Mouse (Mus musculus) forebrain, embryonic 11.5 days (tissue): ENCODE measurements around the gene Olfr545. TPM values are rescaled to one million over a fixed set of nuclear protein-coding genes. Genes with fewer than 3 reads are reported as not detected.

Source experiments
- ATAC-seq: fragments of 200-750 bp; cut with Nextera tagmentation; replicated peaks from 2 replicates; pipeline ENCODE4 v1.8.0; 2017; ENCODE audit warnings: moderate TSS enrichment; ENCODE audit not compliant: low FRiP score
- DNase-seq: peaks from one replicate; pipeline ENCODE4 v3.0.0-alpha.2; 2017; ENCODE audit warnings: low spot score
- H3K27ac ChIP-seq: fragments of 300-500 bp; sonication (generic); 2 replicates; pipeline ENCODE4 v1.5.1; 2014; ENCODE audit warnings: low read depth, low read length
- H3K27me3 ChIP-seq: fragments of 300-500 bp; sonication (generic); 2 replicates; pipeline ENCODE4 v1.6.1; 2014; ENCODE audit warnings: mild to moderate bottlenecking, low read length, mixed read lengths; ENCODE audit not compliant: control insufficient read depth, insufficient read depth
- H3K36me3 ChIP-seq: fragments of 300-500 bp; sonication (generic); 2 replicates; pipeline ENCODE4 v1.6.1; 2014; ENCODE audit warnings: mild to moderate bottlenecking, low read length, moderate library complexity, mixed read lengths; ENCODE audit not compliant: control insufficient read depth, insufficient read depth
- H3K4me1 ChIP-seq: fragments of 300-500 bp; sonication (generic); replicated peaks from 2 replicates; pipeline ENCODE4 v1.6.1; 2014; ENCODE audit warnings: low read length, mixed read lengths; ENCODE audit not compliant: control insufficient read depth, insufficient read depth
- H3K4me2 ChIP-seq: fragments of 300-500 bp; sonication (generic); 2 replicates; pipeline ENCODE4 v1.6.1; 2014; ENCODE audit warnings: low read depth, mild to moderate bottlenecking, low read length, moderate library complexity, mixed read lengths; ENCODE audit not compliant: severe bottlenecking
- H3K4me3 ChIP-seq: fragments of 300-500 bp; sonication (generic); 2 replicates; pipeline ENCODE4 v1.5.1; 2014; ENCODE audit warnings: low read depth, low read length
- H3K9ac ChIP-seq: fragments of 300-500 bp; sonication (generic); 2 replicates; pipeline ENCODE4 v1.6.1; 2014; ENCODE audit warnings: low read length
- H3K9me3 ChIP-seq: fragments of 300-500 bp; sonication (generic); 2 replicates; pipeline ENCODE4 v1.6.1; 2016; ENCODE audit warnings: low read length, mixed read lengths; ENCODE audit not compliant: control insufficient read depth
- WGBS: fragments of 180-500 bp; shearing (Covaris S2); extraction: QIAGEN DNeasy Blood & Tissue Kit; methylation state at CpG from one replicate; pipeline ENCODE4 v1.1.7; 2014; 5-methylcytosine and 5-hydroxymethylcytosine counted together
- polyA plus RNA-seq: library from polyadenylated mRNA; unstranded; fragments of >200 nt; fragmentation: Nextera tagmentation; extraction: Ambion mirVana; gene quantifications from 2 replicates; pipeline ENCODE4 v1.2.1, GENCODE M21; 2014

Gene Olfr545
- polyA plus RNA-seq, result 0.09 and 0.12 TPM in 2 replicates

DNA sequence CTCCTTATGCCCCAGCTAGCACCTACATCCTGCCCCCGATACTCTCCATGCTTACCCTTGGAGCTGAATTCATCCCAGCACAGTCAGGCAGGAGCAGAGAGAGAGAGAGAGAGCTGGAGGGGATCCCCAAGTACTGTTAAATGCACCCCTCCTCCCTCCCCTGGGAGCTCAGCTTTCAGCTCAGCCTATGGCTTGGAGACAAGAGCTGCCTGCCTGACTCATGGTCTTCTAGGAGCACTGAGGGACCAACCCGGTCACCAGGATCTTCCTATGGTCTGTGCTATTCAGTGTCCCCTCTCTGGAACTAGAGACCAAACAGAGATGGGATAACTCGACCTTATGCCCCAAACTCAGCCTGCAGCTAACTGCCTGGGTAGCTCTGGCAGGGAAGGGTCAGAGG is at the start of gene Olfr545:
Olfr545 (minus strand) TSS at position 101 of the 400 bp plus-strand sequence.
- H3K27ac ChIP-seq, result no peak within 1 kb of the TSS
- H3K4me1 ChIP-seq, result no peaks in the 10 kb centered on the region
- no peak within 1 kb of the TSS for H3K4me3 ChIP-seq
- H3K9ac ChIP-seq, result no peak within 1 kb of the TSS
- H3K4me2 ChIP-seq, result no peak within 1 kb of the TSS
- 71% methylated on average over 3 of the region's 3 CpGs for WGBS
- no peak for ATAC-seq
- no peaks in the 10 kb centered on the region for H3K9me3 ChIP-seq
- DNase-seq, result peak; percentile 32
- H3K36me3 ChIP-seq, result no peaks in the 10 kb centered on the region
- H3K27me3 ChIP-seq, result no peaks in the 10 kb centered on the region

- Histone ChIP-seq H3K4me3 (no peak overlapping the region), H3K9me3 (no peaks in the 10 kb centered on the region), H3K27me3 (no peaks in the 10 kb centered on the region), H3K27ac (no peak overlapping the region), H3K36me3 (no peaks in the 10 kb centered on the region), H3K9ac (no peak overlapping the region), H3K4me2 (no peak overlapping the region), H3K4me1 (no peaks in the 10 kb centered on the region)
- 71% methylated on average over 3 of the region's 3 CpGs for WGBS
- ATAC-seq, result no peak
- DNase-seq, result no peak
Observed at GRCm38 (mm10) chr7:102541251-102541650, 41.9 kb upstream of the Olfr545 start.

- 80% methylated on average over 2 of the region's 2 CpGs for WGBS
- no peak within 1 kb of the TSS for H3K4me2 ChIP-seq
- H3K27ac ChIP-seq, result no peak within 1 kb of the TSS
- H3K27me3 ChIP-seq, result no peaks in the 10 kb centered on the region
- no peaks in the 10 kb centered on the region for H3K9me3 ChIP-seq
- no peaks in the 10 kb centered on the region for H3K36me3 ChIP-seq
- ATAC-seq (no peak), DNase-seq (no peak)
- no peaks in the 10 kb centered on the region for H3K4me1 ChIP-seq
- H3K4me3 ChIP-seq, result no peak within 1 kb of the TSS
- H3K9ac ChIP-seq, result no peak within 1 kb of the TSS
Observed at GRCm38 (mm10) chr7:102540596-102540995, 41.2 kb upstream of the Olfr545 start, which contains the start of gene Olfr548-ps1. Gene Olfr548-ps1 (plus strand): TSS chr7:102540896.

DNA sequence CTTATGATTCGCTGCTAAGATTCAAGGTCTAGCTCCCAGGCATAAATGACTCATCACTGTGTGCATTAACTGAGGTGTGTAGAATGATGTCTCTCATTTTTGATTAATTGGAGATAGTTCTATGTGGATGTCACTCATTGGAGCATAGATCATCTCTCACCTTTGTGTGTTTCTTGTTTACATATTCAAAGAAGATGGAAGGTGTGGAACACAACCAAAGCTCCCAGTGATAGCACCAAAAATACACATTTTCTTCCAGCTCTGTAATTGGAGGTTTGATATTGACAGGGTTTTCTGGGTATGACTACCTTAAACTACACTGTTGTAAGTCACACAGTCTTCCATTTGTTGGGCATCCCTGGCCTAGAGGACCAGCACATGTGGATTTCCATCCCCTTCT is 35.1 kb upstream of the Olfr545 start, which contains the start of gene Olfr547:
Olfr547 (plus strand) TSS at position 301 of the 400 bp plus-strand sequence.
- no peaks in the 10 kb centered on the region for H3K27me3 ChIP-seq
- no peak within 1 kb of the TSS for H3K4me3 ChIP-seq
- H3K4me2 ChIP-seq, result no peak within 1 kb of the TSS
- no peak within 1 kb of the TSS for H3K27ac ChIP-seq
- no peaks in the 10 kb centered on the region for H3K4me1 ChIP-seq
- no peaks in the 10 kb centered on the region for H3K36me3 ChIP-seq
- ATAC-seq (no peak), DNase-seq (no peak)
- WGBS, result 78% methylated on average over 1 of the region's 1 CpGs
- no peak within 1 kb of the TSS for H3K9ac ChIP-seq
- H3K9me3 ChIP-seq, result no peaks in the 10 kb centered on the region

DNA sequence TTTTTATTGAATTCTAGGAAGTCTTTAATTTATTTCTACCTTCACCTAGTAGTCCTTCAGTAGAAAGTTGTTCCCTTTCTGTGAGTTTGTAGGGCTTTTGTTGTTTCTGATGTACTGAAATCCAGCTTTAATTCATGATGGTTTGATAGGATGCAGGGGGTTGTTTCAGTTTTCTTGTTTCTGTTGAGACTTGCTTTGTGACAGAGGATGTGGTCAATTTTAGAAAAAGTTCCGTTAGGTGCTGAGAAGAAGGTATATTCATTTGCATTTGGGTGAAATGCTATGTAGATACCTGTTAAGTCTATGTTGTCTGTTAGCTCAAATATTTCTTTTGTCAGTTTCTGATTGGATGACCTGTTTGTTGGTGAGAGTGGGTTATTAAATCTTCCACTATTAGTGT is 29.7 kb upstream of the Olfr545 start:
- H3K27me3 ChIP-seq, result no peaks in the 10 kb centered on the region
- no peak overlapping the region for H3K27ac ChIP-seq
- no peak for ATAC-seq
- H3K4me1 ChIP-seq, result no peaks in the 10 kb centered on the region
- no peaks in the 10 kb centered on the region for H3K9me3 ChIP-seq
- no peak overlapping the region for H3K9ac ChIP-seq
- no peak overlapping the region for H3K4me2 ChIP-seq
- 77% methylated on average over 1 of the region's 1 CpGs for WGBS
- no peak overlapping the region for H3K4me3 ChIP-seq
- H3K36me3 ChIP-seq, result no peaks in the 10 kb centered on the region
- DNase-seq, result no peak

GRCm38 (mm10) chr7:102517051-102517335 is 17.6 kb upstream of the Olfr545 start:
- no peak overlapping the region for H3K4me2 ChIP-seq
- H3K27me3 ChIP-seq, result peaks cover 4% of the 10 kb centered on the region; the same call in 1 of the 2 replicates
- no peak overlapping the region for H3K4me3 ChIP-seq
- WGBS, result 90% methylated on average over 2 of the region's 2 CpGs
- no peak overlapping the region for H3K9ac ChIP-seq
- no peak for DNase-seq
- no peak overlapping the region for H3K27ac ChIP-seq
- H3K9me3 ChIP-seq, result no peaks in the 10 kb centered on the region
- no peaks in the 10 kb centered on the region for H3K4me1 ChIP-seq
- ATAC-seq, result no peak
- no peaks in the 10 kb centered on the region for H3K36me3 ChIP-seq

DNA sequence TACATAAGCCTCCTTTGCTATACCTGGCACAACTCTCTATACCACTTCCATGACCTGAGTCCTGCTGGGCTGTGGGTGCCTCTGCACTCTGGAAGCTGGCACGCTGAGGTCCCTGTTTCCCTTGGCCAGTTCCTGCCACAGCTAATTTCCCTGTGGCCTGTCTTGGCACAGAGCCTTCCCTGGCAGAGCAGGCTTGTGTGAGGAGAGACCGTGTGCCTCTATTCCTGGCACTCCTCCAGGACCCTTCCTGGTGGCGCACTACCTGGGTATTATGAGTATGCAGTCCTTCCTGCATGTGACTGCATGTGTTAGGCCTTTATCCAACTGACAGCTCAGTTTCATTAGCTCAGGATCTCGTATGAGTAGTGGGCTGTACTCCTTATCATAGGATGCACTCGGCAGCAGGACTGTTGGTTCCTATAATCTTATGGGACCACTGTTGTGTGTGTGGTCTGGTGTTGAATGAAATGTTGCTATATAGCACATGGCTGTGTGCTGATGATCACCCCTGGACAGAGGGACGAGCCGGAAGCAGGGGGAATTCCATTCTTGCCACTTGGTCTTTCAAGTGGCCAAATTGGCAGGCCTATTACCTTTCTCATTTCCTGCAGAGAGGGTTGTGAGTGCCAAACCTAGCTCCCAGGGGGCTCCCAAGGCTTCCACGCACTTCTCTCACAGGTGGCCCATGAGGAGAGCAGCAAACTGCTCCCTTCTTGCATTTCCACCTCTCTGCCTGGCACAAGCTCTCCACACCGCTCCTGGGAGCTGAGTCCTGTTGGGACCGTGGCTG is 17.1 kb upstream of the Olfr545 start:
- Histone ChIP-seq H3K4me2 (no peak overlapping the region), H3K4me1 (no peaks in the 10 kb centered on the region)
- no peak for ATAC-seq

GRCm38 (mm10) chr7:102514144-102514543 is 14.8 kb upstream of the Olfr545 start:
- H3K9ac ChIP-seq, result no peak overlapping the region
- H3K27ac ChIP-seq, result no peak overlapping the region
- no peaks in the 10 kb centered on the region for H3K4me1 ChIP-seq
- H3K9me3 ChIP-seq, result no peaks in the 10 kb centered on the region
- no peak overlapping the region for H3K4me3 ChIP-seq
- DNase-seq (no peak), ATAC-seq (no peak)
- peaks cover 4% of the 10 kb centered on the region; the same call in 1 of the 2 replicates for H3K27me3 ChIP-seq
- 81% methylated on average over 4 of the region's 4 CpGs for WGBS
- no peak overlapping the region for H3K4me2 ChIP-seq
- no peaks in the 10 kb centered on the region for H3K36me3 ChIP-seq

More for the DNA sequence above, 17.1 kb upstream of the Olfr545 start:
- H3K9me3 ChIP-seq, result no peaks in the 10 kb centered on the region
- H3K27ac ChIP-seq, result no peak overlapping the region
- H3K27me3 ChIP-seq, result peaks cover 4% of the 10 kb centered on the region; the same call in 1 of the 2 replicates
- no peak overlapping the region for H3K4me3 ChIP-seq
- 89% methylated on average over 10 of the region's 10 CpGs for WGBS
- H3K36me3 ChIP-seq, result no peaks in the 10 kb centered on the region
- no peak for DNase-seq
- H3K9ac ChIP-seq, result no peak overlapping the region
